Mouse (Mus musculus): ENCODE data around the gene BC016579.
A peak's percentile ranks its signal among the peaks of the same experiment; 100 is the strongest.

Gene BC016579

GRCm38 (mm10) chr16:45653934-45654332 is at the start of gene BC016579:
BC016579 (minus strand) TSS chr16:45654068.
- peak; percentile 66 for DNase-seq (ENCODE audit: low spot score)

DNA sequence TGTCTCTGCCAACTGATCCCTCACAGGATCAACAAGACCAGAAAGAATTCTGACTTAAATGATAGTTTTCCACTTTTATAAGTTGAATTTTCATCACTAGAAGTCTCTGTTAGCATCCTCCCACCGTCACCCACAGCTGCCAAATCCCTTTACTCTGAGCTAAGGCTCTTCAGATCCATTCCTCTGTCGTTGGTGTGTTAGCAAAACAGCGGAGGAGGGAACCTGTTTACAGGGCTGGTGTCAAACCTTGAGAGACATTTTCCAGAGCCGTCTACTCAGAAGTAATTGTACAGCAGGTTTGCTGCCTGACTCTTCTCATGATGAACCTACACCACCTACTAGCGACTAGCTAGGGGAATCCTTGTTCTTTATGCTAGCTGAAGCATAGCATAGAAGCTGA is 45.4 kb upstream of the BC016579 start:
- no peak for DNase-seq (ENCODE audit: low spot score)

- no peak for DNase-seq (ENCODE audit: low spot score)
Observed at GRCm38 (mm10) chr16:45697996-45698395, 44.1 kb upstream of the BC016579 start.

DNA sequence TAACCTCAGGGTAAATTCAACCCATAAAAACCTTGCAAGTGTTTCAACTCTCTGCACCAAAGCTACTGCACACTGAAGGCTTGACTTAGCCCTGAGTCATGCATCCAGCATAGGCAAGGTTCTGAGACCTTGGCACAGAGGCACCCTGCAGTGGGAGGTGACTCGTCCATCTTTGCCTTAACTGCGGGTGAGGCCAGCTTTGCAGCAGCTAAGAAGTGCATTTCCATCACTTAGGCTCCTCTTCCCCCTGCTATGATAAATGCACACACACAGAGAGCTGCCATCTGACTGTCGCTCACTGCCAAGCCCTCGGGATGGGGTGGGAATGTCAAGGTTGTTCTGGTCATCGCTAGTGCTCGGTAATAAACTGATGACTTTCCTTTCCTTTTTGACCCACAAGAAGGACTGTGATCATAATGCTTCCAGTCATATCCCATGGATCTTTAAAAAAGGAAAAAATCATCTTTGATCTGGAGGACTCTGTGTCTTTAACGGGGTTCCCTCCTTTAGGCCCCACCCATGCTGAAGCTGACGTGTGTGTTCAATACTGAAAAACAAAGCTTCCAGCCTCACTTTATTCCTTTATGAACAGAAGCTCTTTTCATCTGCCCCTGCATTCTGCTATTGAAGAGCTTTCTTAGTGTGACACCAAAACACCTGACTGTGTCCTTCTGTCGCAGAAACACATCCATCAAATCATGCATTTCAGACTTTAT is 41.7 kb upstream of the BC016579 start:
- DNase-seq (ENCODE audit: low spot score) = no peak

DNA sequence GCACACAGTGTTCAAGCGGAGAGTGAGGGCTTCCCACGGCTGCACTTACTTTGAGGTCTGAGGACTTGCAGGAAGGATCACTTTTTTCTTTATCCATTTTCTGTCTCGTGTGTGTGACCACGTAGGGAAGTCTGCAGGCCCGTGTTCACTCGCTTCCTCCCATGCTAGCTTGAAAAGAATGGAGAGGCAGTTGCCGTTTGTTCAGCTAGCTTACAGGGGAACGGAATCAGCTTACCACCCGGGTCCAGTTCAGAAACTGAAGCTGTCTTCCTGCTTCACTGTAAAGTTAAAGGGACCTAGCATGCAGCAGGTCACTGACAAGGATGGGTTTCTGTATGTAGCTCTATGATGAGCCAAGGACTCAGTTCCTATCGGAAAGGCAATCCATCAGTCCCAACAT is 39.7 kb upstream of the BC016579 start, which contains the start of gene Tmprss7:
Gene Tmprss7, minus strand, starts transcription at position 101 of the 400 bp plus-strand sequence.
- no peak for DNase-seq (ENCODE audit: low spot score)

DNA sequence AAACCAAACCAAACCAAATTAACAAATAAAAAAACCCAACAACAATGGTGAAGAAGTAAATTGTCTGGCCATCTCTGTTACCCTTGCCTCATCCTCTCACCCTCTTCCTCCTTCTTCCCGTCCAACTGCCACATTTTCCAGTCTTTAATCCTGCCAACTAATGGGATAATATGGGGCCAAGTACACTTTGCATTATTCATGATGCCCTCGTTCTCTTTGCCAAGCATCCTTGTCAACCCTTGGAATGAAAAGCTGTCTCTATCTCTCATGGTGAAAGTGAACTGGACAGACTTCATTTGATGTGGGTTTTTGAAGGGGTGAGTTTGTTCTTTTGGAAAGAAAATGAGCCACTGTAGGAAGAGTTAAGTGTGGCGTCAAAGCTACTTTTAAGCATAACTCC is 39.0 kb upstream of the BC016579 start:
- no peak for DNase-seq (ENCODE audit: low spot score)

- DNase-seq (ENCODE audit: low spot score) = no peak
Observed at GRCm38 (mm10) chr16:45690178-45690577, 36.3 kb upstream of the BC016579 start.

DNA sequence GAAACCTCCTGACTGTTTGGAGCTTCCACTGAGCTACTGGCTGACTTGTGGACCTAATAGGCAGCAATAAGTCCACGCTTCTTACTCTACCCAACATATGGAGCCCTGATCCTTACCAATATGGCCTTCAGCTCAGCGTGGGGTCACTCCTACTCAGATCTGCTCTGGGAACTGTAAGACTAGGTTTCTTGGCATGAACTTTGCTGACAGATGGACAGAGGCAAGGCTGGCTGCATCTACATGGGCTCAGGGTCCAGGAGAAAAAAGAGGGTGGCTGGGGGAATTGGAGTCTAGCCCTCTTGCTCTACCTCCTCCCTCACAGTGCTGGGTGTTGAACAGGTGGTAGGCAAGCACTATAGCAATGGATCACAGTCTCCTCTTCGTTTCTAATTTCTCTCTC is 33.0 kb upstream of the BC016579 start:
- DNase-seq (ENCODE audit: low spot score) = no peak

GRCm38 (mm10) chr16:45685295-45685694 is 31.4 kb upstream of the BC016579 start:
- DNase-seq (ENCODE audit: low spot score) = no peak

DNA sequence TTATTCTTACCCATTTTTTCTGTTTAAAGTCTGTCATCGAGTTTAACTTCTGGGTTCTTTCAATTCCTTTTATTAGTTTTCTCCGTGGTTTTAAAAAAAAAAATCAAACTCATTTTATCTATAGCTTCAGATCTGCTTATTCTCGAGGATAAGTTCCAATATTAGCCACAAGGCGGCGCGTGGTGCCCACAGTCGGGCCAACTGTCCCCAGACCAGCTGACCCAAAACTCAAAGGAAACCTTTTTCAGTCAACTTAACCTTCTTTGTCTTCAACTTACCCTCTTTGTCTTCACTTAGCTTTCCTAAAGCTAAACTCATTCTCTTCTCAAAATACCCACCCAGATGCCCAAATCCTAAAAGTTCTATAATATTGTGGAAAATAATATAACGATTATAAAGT is 30.9 kb upstream of the BC016579 start:
- DNase-seq (ENCODE audit: low spot score) = peak; percentile 78

DNA sequence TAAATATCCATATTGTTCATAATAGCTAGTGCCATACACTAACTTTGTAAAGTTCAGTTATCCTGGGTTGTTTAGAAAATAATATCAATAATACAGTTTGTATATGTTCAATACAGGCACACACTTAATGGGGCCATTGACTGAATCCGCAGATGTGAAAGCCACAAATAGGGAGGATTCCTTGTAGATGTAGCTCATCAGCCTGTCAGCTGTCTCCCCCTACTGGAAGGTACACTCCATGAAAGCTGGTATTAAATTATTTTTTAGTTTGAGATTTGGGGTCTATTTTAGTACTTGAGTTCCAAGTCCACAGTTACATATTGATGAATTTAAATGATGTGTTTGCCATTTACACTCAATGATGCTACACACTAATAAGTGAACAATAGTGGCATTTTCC is 22.6 kb upstream of the BC016579 start:
- DNase-seq (ENCODE audit: low spot score) = peak; percentile 5

DNA sequence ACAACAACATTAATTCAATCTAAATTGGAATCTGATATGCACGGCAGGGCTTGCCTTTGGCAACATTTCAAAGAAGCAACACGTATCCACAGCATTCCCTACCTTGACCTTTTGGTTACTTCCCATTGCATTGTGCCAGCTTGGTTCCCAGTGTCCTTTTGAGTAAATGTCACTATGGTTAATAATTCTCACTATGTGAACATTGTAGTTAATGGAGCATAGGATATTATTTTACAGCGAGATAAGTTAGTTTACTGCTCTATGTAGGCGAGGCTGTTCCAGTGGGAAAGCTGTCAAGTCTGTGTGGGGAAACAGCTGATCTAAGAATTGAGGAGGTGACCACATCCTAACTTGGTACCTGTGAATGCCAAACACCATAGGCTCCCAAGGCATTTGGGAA is 16.1 kb upstream of the BC016579 start:
- DNase-seq (ENCODE audit: low spot score) = no peak

DNA sequence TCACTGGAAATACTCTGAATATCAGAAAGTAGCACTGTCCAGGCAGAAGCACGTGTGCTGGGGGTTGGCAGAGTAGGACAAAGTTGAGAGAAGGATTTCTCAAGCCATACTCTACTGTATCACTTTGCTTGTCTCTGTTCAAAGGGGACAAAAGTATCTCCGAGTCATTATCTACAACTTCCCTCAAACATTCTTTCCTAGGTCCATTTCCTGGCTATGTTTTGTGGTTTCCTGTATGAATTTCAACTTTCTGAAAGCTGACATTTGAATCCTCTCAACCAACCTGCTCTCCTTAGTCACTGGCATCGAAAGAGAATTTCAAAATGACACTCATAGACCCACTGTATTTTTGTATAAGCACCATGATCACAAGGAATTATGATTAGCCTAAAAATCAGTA is 14.3 kb upstream of the BC016579 start:
- no peak for DNase-seq (ENCODE audit: low spot score)

- no peak for DNase-seq (ENCODE audit: low spot score)
Observed at GRCm38 (mm10) chr16:45666136-45666535, 12.3 kb upstream of the BC016579 start.

DNA sequence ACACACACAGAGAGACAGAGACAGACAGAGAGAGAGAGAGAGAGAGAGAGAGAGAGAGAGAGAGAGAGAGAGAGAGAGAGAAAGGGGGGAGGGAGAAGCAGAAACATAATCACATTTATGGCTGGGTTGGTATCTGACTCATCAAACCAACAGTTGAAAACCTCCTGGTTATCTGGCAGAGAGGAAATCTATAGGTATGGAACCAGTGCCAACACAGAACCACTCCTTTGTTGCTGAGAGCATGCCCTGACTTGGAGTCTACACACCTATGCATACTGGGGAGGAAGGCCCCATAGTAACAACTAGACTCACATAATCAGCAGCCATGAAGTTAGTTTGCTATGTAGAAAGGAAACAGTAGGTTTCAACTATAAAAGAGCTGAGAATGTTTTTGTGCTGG is 8.5 kb upstream of the BC016579 start:
- no peak for DNase-seq (ENCODE audit: low spot score)

DNA sequence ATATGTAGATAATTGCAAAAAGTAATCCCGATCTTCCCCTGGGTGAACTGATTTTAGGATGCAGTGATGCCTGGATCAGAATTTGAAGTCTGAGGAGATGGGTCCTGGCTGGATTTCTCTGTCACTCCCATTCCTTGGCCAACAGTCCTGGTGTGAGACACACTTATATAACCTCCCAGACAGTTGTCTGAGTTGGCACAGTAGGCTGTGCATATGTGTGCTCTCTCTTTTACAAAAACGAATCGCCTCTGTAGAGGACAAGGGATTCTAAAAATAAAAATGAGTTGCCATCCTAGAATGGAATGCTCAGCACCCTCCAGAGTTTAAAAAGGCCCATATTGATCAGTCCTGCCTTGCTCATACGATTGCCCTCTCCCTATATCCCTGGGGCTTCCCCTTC is 5.7 kb upstream of the BC016579 start:
- DNase-seq (ENCODE audit: low spot score) = no peak

DNA sequence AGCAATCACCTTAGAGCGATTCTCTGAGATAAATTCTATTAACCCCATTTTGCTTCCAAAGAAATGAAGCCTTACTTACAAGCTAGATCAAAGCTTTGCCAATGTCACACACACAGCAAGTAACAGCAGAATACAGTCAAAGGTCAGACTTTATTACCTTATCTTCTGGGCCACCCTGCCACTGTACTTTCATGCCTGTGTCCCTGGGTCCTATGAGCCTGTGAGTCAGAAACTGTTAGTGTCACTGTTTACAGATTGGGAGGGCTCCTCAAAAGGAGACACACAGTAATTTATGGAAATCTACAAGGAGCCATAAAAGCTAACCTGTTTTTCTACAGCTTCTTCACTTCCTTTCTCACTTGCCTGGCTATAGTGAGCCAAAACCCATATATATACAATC is 4.4 kb upstream of the BC016579 start:
- DNase-seq (ENCODE audit: low spot score) = no peak

DNA sequence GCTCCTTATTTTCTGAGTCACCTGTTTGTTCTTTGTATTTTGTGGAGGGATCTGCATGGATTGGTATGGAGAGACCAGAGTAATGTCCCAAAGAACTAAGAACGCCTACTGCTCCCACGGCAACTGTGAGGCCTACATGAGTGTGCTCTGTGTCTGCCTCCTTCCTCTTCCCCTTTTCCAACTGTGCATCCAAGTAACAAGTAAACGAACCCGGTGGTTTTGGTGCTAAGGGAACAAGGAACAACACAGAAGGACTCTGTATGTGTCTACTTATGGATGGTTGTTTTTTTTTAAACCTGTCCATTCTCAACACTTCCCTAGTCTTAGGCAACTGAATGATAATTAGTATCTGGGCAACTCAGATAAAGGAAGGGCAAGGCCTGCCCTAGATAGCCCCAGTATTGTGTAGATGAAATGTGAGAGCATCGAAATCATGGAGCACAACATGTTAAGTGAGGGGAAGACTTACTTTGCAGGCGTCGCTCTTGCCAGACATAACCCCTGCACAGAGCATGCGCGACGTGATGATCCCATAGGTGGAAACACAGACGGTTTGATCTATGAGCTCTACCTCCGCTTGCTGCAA is 3.8 kb upstream of the BC016579 start:
- DNase-seq (ENCODE audit: low spot score) = no peak

GRCm38 (mm10) chr16:45654465-45654864 is 597 bp upstream of the BC016579 start:
- no peak for DNase-seq (ENCODE audit: low spot score)

- no peak for DNase-seq (ENCODE audit: low spot score)
Observed at GRCm38 (mm10) chr16:45653009-45653933, 597 bp downstream of the BC016579 start.

GRCm38 (mm10) chr16:45651497-45651896 is 2.4 kb downstream of the BC016579 start:
- DNase-seq (ENCODE audit: low spot score) = no peak

DNA sequence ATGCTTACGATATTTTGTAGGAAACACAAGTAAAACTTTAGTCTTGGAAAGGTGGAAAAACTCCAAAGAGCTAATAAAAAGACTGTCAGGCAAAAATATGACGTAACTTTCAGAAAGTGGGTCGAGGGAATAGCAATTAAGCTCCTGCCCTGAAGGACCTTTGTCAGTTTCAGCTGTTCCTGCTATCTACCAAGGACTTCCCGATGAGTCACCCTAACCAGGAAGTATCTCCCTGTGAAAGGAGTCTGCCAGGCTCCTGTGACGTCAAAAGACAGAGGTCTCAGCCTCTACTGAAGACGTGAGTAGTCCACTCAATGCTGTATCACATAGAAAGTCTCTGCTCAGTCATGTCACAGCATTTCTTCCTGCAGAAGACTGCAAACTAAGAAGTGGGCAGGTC is 9.5 kb downstream of the BC016579 start:
- DNase-seq (ENCODE audit: low spot score) = peak; percentile 35

DNA sequence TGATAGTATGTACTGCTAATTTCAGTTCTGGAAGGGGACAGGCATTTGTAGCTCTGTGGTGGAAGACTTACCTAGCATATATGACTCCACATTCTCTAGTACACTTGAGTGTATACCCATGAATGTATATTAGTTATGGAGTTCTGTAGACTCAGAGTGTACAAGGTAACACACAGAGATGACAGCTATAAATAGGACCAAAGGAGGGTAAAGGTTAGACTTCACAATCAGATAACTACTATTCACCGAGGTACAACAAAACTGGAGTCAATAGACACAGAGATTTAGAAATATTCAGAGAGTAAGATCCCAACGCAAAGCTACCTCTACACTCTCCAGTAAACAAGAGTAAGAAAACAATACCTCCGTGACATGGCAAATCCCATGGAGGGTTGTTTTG is 9.9 kb downstream of the BC016579 start:
- no peak for DNase-seq (ENCODE audit: low spot score)

Measured in urinary bladder, postnatal 14 days (tissue).